Mouse (Mus musculus) heart, embryonic 13.5 days (tissue): ENCODE results near the gene Heatr1. TPM values are rescaled to one million over a fixed set of nuclear protein-coding genes. Genes with fewer than 3 reads are reported as not detected.

Experiments
- ATAC-seq: fragments of 200-750 bp; cut with Nextera tagmentation; 2 replicates; pipeline ENCODE4 v1.8.0; 2017; ENCODE audit warnings: moderate TSS enrichment; ENCODE audit not compliant: insufficient number of reproducible peaks, low FRiP score, low TSS enrichment; ENCODE audit errors: extremely low read depth
- H3K27ac ChIP-seq: fragments of 300-500 bp; sonication (generic); replicated peaks from 2 replicates; pipeline ENCODE4 v1.5.1; 2015; ENCODE audit warnings: moderate library complexity, mild to moderate bottlenecking, inconsistent platforms
- H3K27me3 ChIP-seq: fragments of 300-500 bp; sonication (generic); replicated peaks from 2 replicates; pipeline ENCODE4 v1.6.1; 2015; ENCODE audit warnings: mild to moderate bottlenecking, inconsistent platforms
- H3K36me3 ChIP-seq: fragments of 300-500 bp; sonication (generic); 2 replicates; pipeline ENCODE4 v1.6.1; 2015; ENCODE audit warnings: mild to moderate bottlenecking, inconsistent platforms
- H3K4me1 ChIP-seq: fragments of 300-500 bp; sonication (generic); 2 replicates; pipeline ENCODE4 v1.6.1; 2015; ENCODE audit warnings: inconsistent platforms
- H3K4me2 ChIP-seq: fragments of 300-500 bp; sonication (generic); 2 replicates; pipeline ENCODE4 v1.6.1; 2015; ENCODE audit warnings: inconsistent platforms, mild to moderate bottlenecking, moderate library complexity
- H3K4me3 ChIP-seq: fragments of 300-500 bp; sonication (generic); 2 replicates; pipeline ENCODE4 v1.5.1; 2015; ENCODE audit warnings: moderate library complexity, mild to moderate bottlenecking, inconsistent platforms
- H3K9ac ChIP-seq: fragments of 300-500 bp; sonication (generic); 2 replicates; pipeline ENCODE4 v1.6.1; 2015; ENCODE audit warnings: inconsistent platforms, mild to moderate bottlenecking, moderate library complexity
- H3K9me3 ChIP-seq: fragments of 300-500 bp; sonication (generic); 2 replicates; pipeline ENCODE4 v1.6.1; 2016; ENCODE audit warnings: inconsistent platforms
- WGBS: fragments of 180-500 bp; shearing (Covaris S2); methylation state at CpG from one replicate; pipeline ENCODE4 v1.1.7; 2015; ENCODE audit warnings: mixed read lengths; 5-methylcytosine and 5-hydroxymethylcytosine counted together
- polyA plus RNA-seq: library from polyadenylated mRNA; unstranded; fragments of >200 nt; fragmentation: Nextera tagmentation; extraction: Ambion mirVana; gene quantifications from 2 replicates; pipeline ENCODE4 v1.2.1, GENCODE M21; 2015

The Heatr1 gene
- polyA plus RNA-seq: 8.8 and 10.1 TPM in 2 replicates

- H3K4me2 ChIP-seq: peak within 1 kb of the TSS; percentile 96
- peak within 1 kb of the TSS; percentile 91 for H3K4me3 ChIP-seq
- peaks cover 10% of the 10 kb centered on the region for H3K4me1 ChIP-seq
- peak within 1 kb of the TSS; percentile 55 for H3K27ac ChIP-seq
- peaks cover 28% of the 10 kb centered on the region for H3K36me3 ChIP-seq
- peak; percentile 97 for ATAC-seq
- H3K9me3 ChIP-seq: no peaks in the 10 kb centered on the region
- peaks cover 4% of the 10 kb centered on the region; the same call in 1 of the 2 replicates for H3K27me3 ChIP-seq
- WGBS: under 1% methylated on average over 43 of the region's 43 CpGs
- peak within 1 kb of the TSS; percentile 85 for H3K9ac ChIP-seq
Observed at GRCm38 (mm10) chr13:12394609-12395505, at the start of gene Heatr1. Heatr1 (plus strand) TSS chr13:12395027.

- Histone ChIP-seq H3K9ac (no peak overlapping the region), H3K9me3 (no peaks in the 10 kb centered on the region), H3K4me3 (no peak overlapping the region), H3K4me2 (no peak overlapping the region), H3K27me3 (no peaks in the 10 kb centered on the region), H3K27ac (no peak overlapping the region), H3K4me1 (no peaks in the 10 kb centered on the region), H3K36me3 (no peaks in the 10 kb centered on the region)
- no peak for ATAC-seq
- 55% methylated on average over 3 of the region's 3 CpGs for WGBS
Observed at GRCm38 (mm10) chr13:12346837-12347236, 48.0 kb upstream of the Heatr1 start.

GRCm38 (mm10) chr13:12349197-12349824 is 45.5 kb upstream of the Heatr1 start:
- H3K4me2 ChIP-seq: no peak overlapping the region
- H3K4me3 ChIP-seq: no peak overlapping the region
- H3K4me1 ChIP-seq: no peaks in the 10 kb centered on the region
- 68% methylated on average over 13 of the region's 13 CpGs for WGBS
- no peaks in the 10 kb centered on the region for H3K27me3 ChIP-seq
- H3K36me3 ChIP-seq: no peaks in the 10 kb centered on the region
- no peak for ATAC-seq
- H3K9me3 ChIP-seq: no peaks in the 10 kb centered on the region; the same call in 1 of the 2 replicates
- H3K9ac ChIP-seq: no peak overlapping the region
- H3K27ac ChIP-seq: no peak overlapping the region

- H3K36me3 ChIP-seq: no peaks in the 10 kb centered on the region
- no peak overlapping the region for H3K27ac ChIP-seq
- no peak overlapping the region for H3K9ac ChIP-seq
- H3K4me2 ChIP-seq: no peak overlapping the region
- H3K27me3 ChIP-seq: no peaks in the 10 kb centered on the region
- H3K4me1 ChIP-seq: peaks cover 7% of the 10 kb centered on the region; the same call in 1 of the 2 replicates
- no peaks in the 10 kb centered on the region; the same call in 1 of the 2 replicates for H3K9me3 ChIP-seq
- H3K4me3 ChIP-seq: no peak overlapping the region
- no peak for ATAC-seq
- WGBS: 58% methylated on average over 4 of the region's 4 CpGs
Observed at GRCm38 (mm10) chr13:12356184-12356583, 38.6 kb upstream of the Heatr1 start.

- no peak for ATAC-seq
- no peaks in the 10 kb centered on the region for H3K36me3 ChIP-seq
- H3K27ac ChIP-seq: no peak overlapping the region
- 64% methylated on average over 5 of the region's 5 CpGs for WGBS
- no peak overlapping the region for H3K9ac ChIP-seq
- no peak overlapping the region for H3K4me3 ChIP-seq
- peaks cover 7% of the 10 kb centered on the region; the same call in 1 of the 2 replicates for H3K4me1 ChIP-seq
- H3K9me3 ChIP-seq: no peaks in the 10 kb centered on the region; the same call in 1 of the 2 replicates
- H3K4me2 ChIP-seq: no peak overlapping the region
- no peaks in the 10 kb centered on the region for H3K27me3 ChIP-seq
Observed at GRCm38 (mm10) chr13:12357554-12357953, 37.3 kb upstream of the Heatr1 start.

- Histone ChIP-seq H3K9ac (no peak overlapping the region), H3K27ac (no peak overlapping the region), H3K9me3 (no peaks in the 10 kb centered on the region), H3K27me3 (no peaks in the 10 kb centered on the region), H3K4me2 (no peak overlapping the region), H3K36me3 (no peaks in the 10 kb centered on the region), H3K4me3 (no peak overlapping the region), H3K4me1 (peaks cover 7% of the 10 kb centered on the region; the same call in 1 of the 2 replicates)
- WGBS: 64% methylated on average over 4 of the region's 4 CpGs
- ATAC-seq: no peak
Observed at GRCm38 (mm10) chr13:12361486-12361885, 33.3 kb upstream of the Heatr1 start.

GRCm38 (mm10) chr13:12369041-12369621 is 25.7 kb upstream of the Heatr1 start:
- no peaks in the 10 kb centered on the region for H3K36me3 ChIP-seq
- H3K4me1 ChIP-seq: peaks cover 31% of the 10 kb centered on the region
- H3K9ac ChIP-seq: peak overlapping the region; percentile 60
- no peaks in the 10 kb centered on the region for H3K9me3 ChIP-seq
- H3K27ac ChIP-seq: peak overlapping the region; percentile 95
- ATAC-seq: peak; percentile 34; the same call in 1 of the 2 replicates
- 20% methylated on average over 8 of the region's 8 CpGs for WGBS
- peak overlapping the region; percentile 16; the same call in 1 of the 2 replicates for H3K4me3 ChIP-seq
- H3K4me2 ChIP-seq: peak overlapping the region; percentile 61
- no peaks in the 10 kb centered on the region for H3K27me3 ChIP-seq

- Histone ChIP-seq H3K27me3 (no peaks in the 10 kb centered on the region), H3K27ac (peak overlapping the region; percentile 95), H3K9me3 (no peaks in the 10 kb centered on the region), H3K4me3 (peak overlapping the region; percentile 16), H3K36me3 (no peaks in the 10 kb centered on the region), H3K9ac (peak overlapping the region; percentile 60), H3K4me1 (peaks cover 31% of the 10 kb centered on the region), H3K4me2 (peak overlapping the region; percentile 61)
- 37% methylated on average over 11 of the region's 11 CpGs for WGBS
- peak; percentile 53; the same call in 1 of the 2 replicates for ATAC-seq
Observed at GRCm38 (mm10) chr13:12369930-12370329, 24.9 kb upstream of the Heatr1 start.

- 17% methylated on average over 3 of the region's 3 CpGs for WGBS
- peaks cover 31% of the 10 kb centered on the region for H3K4me1 ChIP-seq
- H3K9ac ChIP-seq: no peak overlapping the region
- no peaks in the 10 kb centered on the region for H3K36me3 ChIP-seq
- H3K4me3 ChIP-seq: no peak overlapping the region
- H3K27me3 ChIP-seq: no peaks in the 10 kb centered on the region
- H3K27ac ChIP-seq: 0 out of 2 replicates have a peak overlapping the region, but pooled peaks have one; percentile 24
- no peaks in the 10 kb centered on the region for H3K9me3 ChIP-seq
- no peak for ATAC-seq
- H3K4me2 ChIP-seq: no peak overlapping the region
Observed at GRCm38 (mm10) chr13:12372755-12373154, 22.1 kb upstream of the Heatr1 start.

- no peak overlapping the region for H3K4me3 ChIP-seq
- H3K4me2 ChIP-seq: no peak overlapping the region
- H3K4me1 ChIP-seq: peaks cover 8% of the 10 kb centered on the region
- H3K9ac ChIP-seq: no peak overlapping the region
- no peak overlapping the region for H3K27ac ChIP-seq
- 56% methylated on average over 1 of the region's 1 CpGs for WGBS
- H3K9me3 ChIP-seq: no peaks in the 10 kb centered on the region
- ATAC-seq: no peak
- no peaks in the 10 kb centered on the region for H3K27me3 ChIP-seq
- H3K36me3 ChIP-seq: no peaks in the 10 kb centered on the region
Observed at GRCm38 (mm10) chr13:12376778-12377177, 18.0 kb upstream of the Heatr1 start.

GRCm38 (mm10) chr13:12384796-12385195 is 10.0 kb upstream of the Heatr1 start:
- H3K27me3 ChIP-seq: no peaks in the 10 kb centered on the region
- H3K4me2 ChIP-seq: peak overlapping the region; percentile 20; the same call in 1 of the 2 replicates
- peaks cover 3% of the 10 kb centered on the region; the same call in 1 of the 2 replicates for H3K9me3 ChIP-seq
- peak overlapping the region; percentile 84 for H3K27ac ChIP-seq
- peak overlapping the region; percentile 45; the same call in 1 of the 2 replicates for H3K9ac ChIP-seq
- H3K4me1 ChIP-seq: peaks cover 13% of the 10 kb centered on the region
- no peaks in the 10 kb centered on the region for H3K36me3 ChIP-seq
- H3K4me3 ChIP-seq: no peak overlapping the region
- ATAC-seq: no peak
